Mouse (Mus musculus) myocyte (in vitro differentiated cells): Measurements from ENCODE around the gene Gramd1b.

Experiments
- CEBPB ChIP-seq: IDR thresholded peaks from 2 replicates; pipeline ENCODE4 v1.6.1; 2011; ENCODE audit warnings: mild to moderate bottlenecking, moderate library complexity; ENCODE audit not compliant: poor library complexity, insufficient read depth, severe bottlenecking
- E2F4 ChIP-seq: IDR thresholded peaks from one replicate; pipeline ENCODE4 v1.6.1; 2011; ENCODE audit warnings: mild to moderate bottlenecking, control low read depth, moderate library complexity; ENCODE audit not compliant: insufficient read depth
- MAX ChIP-seq: IDR thresholded peaks from one replicate; pipeline ENCODE4 v1.6.1; 2011; ENCODE audit warnings: low read depth, mild to moderate bottlenecking, control low read depth
- MYOD1 ChIP-seq, 3 experiments: IDR thresholded peaks; one replicate each; pipeline ENCODE4 v1.6.1; 2011; ENCODE audit warnings: control low read depth in 2 of 3, low read depth in 2 of 3, mild to moderate bottlenecking in 2 of 3, moderate library complexity in 1 of 3; ENCODE audit not compliant: insufficient read length in 2 of 3, control insufficient read depth in 1 of 3
- MYOG ChIP-seq, 3 experiments: IDR thresholded peaks; one replicate each; pipeline ENCODE4 v1.6.1; 2011; ENCODE audit warnings: control low read depth in 2 of 3, low read depth in 2 of 3, mild to moderate bottlenecking in 2 of 3; ENCODE audit not compliant: insufficient read length in 2 of 3, control insufficient read depth in 1 of 3, insufficient read depth in 1 of 3
- POLR2A ChIP-seq: IDR thresholded peaks from one replicate; pipeline ENCODE4 v1.6.1; 2011; ENCODE audit warnings: low read depth, mild to moderate bottlenecking, control low read depth, moderate library complexity; ENCODE audit not compliant: insufficient read length
- POLR2AphosphoS2 ChIP-seq: IDR thresholded peaks from one replicate; pipeline ENCODE4 v1.6.1; 2011; ENCODE audit warnings: low read depth, control low read depth; ENCODE audit not compliant: insufficient read length
- REST ChIP-seq: IDR thresholded peaks from one replicate; pipeline ENCODE4 v1.6.1; 2011; ENCODE audit warnings: mild to moderate bottlenecking, control low read depth, moderate library complexity; ENCODE audit not compliant: insufficient read depth, insufficient read length
- SRF ChIP-seq: IDR thresholded peaks from one replicate; pipeline ENCODE4 v1.6.1; 2011; ENCODE audit warnings: low read depth; ENCODE audit not compliant: control insufficient read depth, insufficient read length
- TCF12 ChIP-seq: IDR thresholded peaks from one replicate; pipeline ENCODE4 v1.6.1; 2011; ENCODE audit warnings: mild to moderate bottlenecking, control low read depth; ENCODE audit not compliant: poor library complexity, insufficient read depth, severe bottlenecking
- TCF3 ChIP-seq: IDR thresholded peaks from one replicate; pipeline ENCODE4 v1.6.1; 2011; ENCODE audit warnings: low read depth, control low read depth; ENCODE audit not compliant: insufficient read length
- USF1 ChIP-seq: IDR thresholded peaks from one replicate; pipeline ENCODE4 v1.6.1; 2011; ENCODE audit warnings: low read depth, mild to moderate bottlenecking, control low read depth, moderate library complexity

DNA sequence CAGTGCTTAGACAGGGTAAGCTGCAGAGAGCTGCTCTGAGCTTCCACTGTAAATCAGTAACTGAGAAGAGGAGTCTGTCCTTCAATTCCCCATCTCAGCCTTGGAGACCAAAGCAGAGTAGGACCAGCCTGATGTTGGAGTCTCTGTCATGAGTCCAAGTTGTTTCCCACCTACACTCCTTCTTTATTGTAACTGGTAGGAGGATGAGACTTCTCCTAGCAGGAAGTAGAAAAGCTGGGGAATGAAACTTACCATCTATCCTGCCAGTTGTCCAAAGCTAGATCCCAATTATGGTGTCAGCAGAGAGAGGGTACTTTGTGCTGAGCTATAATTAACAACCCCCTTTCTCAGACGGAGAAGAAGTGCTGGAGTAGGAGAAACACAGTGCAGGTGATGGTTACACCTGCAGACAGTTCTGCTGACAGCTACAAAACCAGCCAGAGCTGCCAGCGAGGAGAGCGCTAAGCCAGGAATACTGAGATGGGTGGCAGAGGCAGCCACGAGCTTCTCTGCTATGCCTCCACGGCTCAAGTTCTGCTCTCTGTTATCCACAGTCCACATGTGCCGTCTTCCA lies 131.7 kb downstream of the Gramd1b start:
- TF ChIP-seq MYOD1 (IDR thresholded peaks at IDR 0.05; ENCODE audit: control insufficient read depth in 1 of 3, insufficient read length in 2 of 3, low read depth in 2 of 3) (no peak), TCF12 (no peak), POLR2A (no peak), USF1 (no peak), CEBPB (no peak), POLR2AphosphoS2 (no peak), E2F4 (no peak), TCF3 (no peak), MYOG (IDR thresholded peaks at IDR 0.05; ENCODE audit: control insufficient read depth in 1 of 3, insufficient read depth in 1 of 3, insufficient read length in 2 of 3, low read depth in 2 of 3) (no peak), MAX (no peak), REST (no peak), SRF (no peak)
